Mouse (Mus musculus): Measurements from ENCODE around the gene Fndc8. TPM values are rescaled to one million over a fixed set of nuclear protein-coding genes. Genes with fewer than 3 reads are reported as not detected.
A peak's percentile ranks its signal among the peaks of the same experiment; 100 is the strongest.

Fndc8 gene
- polyA plus RNA-seq, 1 experiment from 2014 or later: 0.09 TPM

GRCm38 (mm10) chr11:82863488-82863931 lies 28.4 kb upstream of the Fndc8 start:
- no peaks in the 10 kb centered on the region for H3K4me1 ChIP-seq (replicated peaks; ENCODE audit: control insufficient read depth, insufficient read depth, low read length)
- no peaks in the 10 kb centered on the region for H3K36me3 ChIP-seq (ENCODE audit: control insufficient read depth, insufficient read depth, low read length)
- WGBS: 64% methylated on average over 4 of the region's 4 CpGs
- no peak overlapping the region for H3K4me3 ChIP-seq (ENCODE audit: low read depth, low read length)
- H3K4me2 ChIP-seq (replicated peaks; ENCODE audit: low read depth, low read length): no peak overlapping the region
- H3K9ac ChIP-seq (ENCODE audit: low read depth, low read length): no peak overlapping the region
- H3K27me3 ChIP-seq (ENCODE audit: control insufficient read depth, insufficient read depth, low read length): no peaks in the 10 kb centered on the region
- ATAC-seq (ENCODE audit: low FRiP score) (no peak), DNase-seq (ENCODE audit: low spot score) (peak; percentile 14)
- no peaks in the 10 kb centered on the region for H3K9me3 ChIP-seq (ENCODE audit: control insufficient read depth, low read length)
- H3K27ac ChIP-seq (ENCODE audit: low read depth, low read length): no peak overlapping the region

GRCm38 (mm10) chr11:82865957-82866356 lies 26.0 kb upstream of the Fndc8 start:
- ATAC-seq (ENCODE audit: low FRiP score) (no peak), DNase-seq (ENCODE audit: low spot score) (no peak)
- Histone ChIP-seq H3K27me3 (ENCODE audit: control insufficient read depth, insufficient read depth, low read length) (no peaks in the 10 kb centered on the region), H3K9ac (ENCODE audit: low read depth, low read length) (no peak overlapping the region), H3K9me3 (ENCODE audit: control insufficient read depth, low read length) (no peaks in the 10 kb centered on the region), H3K27ac (ENCODE audit: low read depth, low read length) (no peak overlapping the region), H3K4me1 (replicated peaks; ENCODE audit: control insufficient read depth, insufficient read depth, low read length) (no peaks in the 10 kb centered on the region), H3K4me3 (ENCODE audit: low read depth, low read length) (no peak overlapping the region), H3K4me2 (replicated peaks; ENCODE audit: low read depth, low read length) (no peak overlapping the region), H3K36me3 (ENCODE audit: control insufficient read depth, insufficient read depth, low read length) (no peaks in the 10 kb centered on the region)
- 84% methylated on average over 10 of the region's 10 CpGs for WGBS

- H3K27ac ChIP-seq (ENCODE audit: low read depth, low read length): no peak overlapping the region
- H3K9ac ChIP-seq (ENCODE audit: low read depth, low read length): no peak overlapping the region
- H3K27me3 ChIP-seq (ENCODE audit: control insufficient read depth, insufficient read depth, low read length): no peaks in the 10 kb centered on the region
- WGBS: 25% methylated on average over 7 of the region's 7 CpGs
- H3K4me3 ChIP-seq (ENCODE audit: low read depth, low read length): no peak overlapping the region
- H3K9me3 ChIP-seq (ENCODE audit: control insufficient read depth, low read length): no peaks in the 10 kb centered on the region
- ATAC-seq (ENCODE audit: low FRiP score) (no peak), DNase-seq (ENCODE audit: low spot score) (no peak)
- H3K4me2 ChIP-seq (replicated peaks; ENCODE audit: low read depth, low read length): no peak overlapping the region
- H3K4me1 ChIP-seq (replicated peaks; ENCODE audit: control insufficient read depth, insufficient read depth, low read length): no peaks in the 10 kb centered on the region
- H3K36me3 ChIP-seq (ENCODE audit: control insufficient read depth, insufficient read depth, low read length): no peaks in the 10 kb centered on the region
Measured at GRCm38 (mm10) chr11:82866850-82867564, 24.9 kb upstream of the Fndc8 start.

- Histone ChIP-seq H3K4me1 (replicated peaks; ENCODE audit: control insufficient read depth, insufficient read depth, low read length) (no peaks in the 10 kb centered on the region), H3K27ac (ENCODE audit: low read depth, low read length) (no peak overlapping the region), H3K27me3 (ENCODE audit: control insufficient read depth, insufficient read depth, low read length) (no peaks in the 10 kb centered on the region), H3K4me2 (replicated peaks; ENCODE audit: low read depth, low read length) (no peak overlapping the region), H3K36me3 (ENCODE audit: control insufficient read depth, insufficient read depth, low read length) (no peaks in the 10 kb centered on the region), H3K9ac (ENCODE audit: low read depth, low read length) (no peak overlapping the region), H3K9me3 (ENCODE audit: control insufficient read depth, low read length) (no peaks in the 10 kb centered on the region), H3K4me3 (ENCODE audit: low read depth, low read length) (no peak overlapping the region)
- DNase-seq (ENCODE audit: low spot score) (no peak), ATAC-seq (ENCODE audit: low FRiP score) (no peak)
- 87% methylated on average over 5 of the region's 5 CpGs for WGBS
Measured at GRCm38 (mm10) chr11:82867956-82868355, 24.0 kb upstream of the Fndc8 start.

- Histone ChIP-seq H3K27me3 (ENCODE audit: control insufficient read depth, insufficient read depth, low read length) (no peaks in the 10 kb centered on the region), H3K4me1 (replicated peaks; ENCODE audit: control insufficient read depth, insufficient read depth, low read length) (no peaks in the 10 kb centered on the region), H3K4me3 (ENCODE audit: low read depth, low read length) (no peak overlapping the region; the same call in 1 of the 2 replicates), H3K4me2 (replicated peaks; ENCODE audit: low read depth, low read length) (no peak overlapping the region; the same call in 1 of the 2 replicates), H3K9me3 (ENCODE audit: control insufficient read depth, low read length) (no peaks in the 10 kb centered on the region), H3K9ac (ENCODE audit: low read depth, low read length) (no peak overlapping the region), H3K27ac (ENCODE audit: low read depth, low read length) (no peak overlapping the region), H3K36me3 (ENCODE audit: control insufficient read depth, insufficient read depth, low read length) (no peaks in the 10 kb centered on the region)
- WGBS: 76% methylated on average over 9 of the region's 9 CpGs
- ATAC-seq (ENCODE audit: low FRiP score): no peak
- DNase-seq (ENCODE audit: low spot score): no peak
Measured at GRCm38 (mm10) chr11:82869506-82870172, 22.3 kb upstream of the Fndc8 start.

- ATAC-seq (ENCODE audit: low FRiP score) (peak; percentile 64), DNase-seq (ENCODE audit: low spot score) (peak; percentile 54)
- H3K9ac ChIP-seq (ENCODE audit: low read depth, low read length): peak overlapping the region; percentile 63
- no peaks in the 10 kb centered on the region for H3K9me3 ChIP-seq (ENCODE audit: control insufficient read depth, low read length)
- no peaks in the 10 kb centered on the region for H3K27me3 ChIP-seq (ENCODE audit: control insufficient read depth, insufficient read depth, low read length)
- 5% methylated on average over 36 of the region's 36 CpGs for WGBS
- no peaks in the 10 kb centered on the region for H3K4me1 ChIP-seq (replicated peaks; ENCODE audit: control insufficient read depth, insufficient read depth, low read length)
- 0 out of 2 replicates have a peak overlapping the region, but pooled peaks have one; percentile 17 for H3K27ac ChIP-seq (ENCODE audit: low read depth, low read length)
- no peaks in the 10 kb centered on the region for H3K36me3 ChIP-seq (ENCODE audit: control insufficient read depth, insufficient read depth, low read length)
- H3K4me3 ChIP-seq (ENCODE audit: low read depth, low read length): peak overlapping the region; percentile 79
- peak overlapping the region; percentile 80 for H3K4me2 ChIP-seq (replicated peaks; ENCODE audit: low read depth, low read length)
Measured at GRCm38 (mm10) chr11:82870173-82871030, 21.5 kb upstream of the Fndc8 start.

- DNase-seq (ENCODE audit: low spot score) (peak; percentile 97), ATAC-seq (ENCODE audit: low FRiP score) (peak; percentile 95)
- Histone ChIP-seq H3K36me3 (ENCODE audit: control insufficient read depth, insufficient read depth, low read length) (no peaks in the 10 kb centered on the region), H3K4me3 (ENCODE audit: low read depth, low read length) (peak within 1 kb of the TSS; percentile 79), H3K4me2 (replicated peaks; ENCODE audit: low read depth, low read length) (peak within 1 kb of the TSS; percentile 80), H3K4me1 (replicated peaks; ENCODE audit: control insufficient read depth, insufficient read depth, low read length) (no peaks in the 10 kb centered on the region), H3K27me3 (ENCODE audit: control insufficient read depth, insufficient read depth, low read length) (no peaks in the 10 kb centered on the region), H3K9ac (ENCODE audit: low read depth, low read length) (peak within 1 kb of the TSS; percentile 63), H3K27ac (ENCODE audit: low read depth, low read length) (0 out of 2 replicates have a peak within 1 kb of the TSS, but pooled peaks have one; percentile 17), H3K9me3 (ENCODE audit: control insufficient read depth, low read length) (no peaks in the 10 kb centered on the region)
- WGBS: under 1% methylated on average over 26 of the region's 43 CpGs
Measured at GRCm38 (mm10) chr11:82871031-82871446, 20.9 kb upstream of the Fndc8 start, which contains the start of gene Rffl. Gene Rffl, minus strand, starts transcription at chr11:82871210.

- H3K4me3 ChIP-seq (ENCODE audit: low read depth, low read length): no peak overlapping the region
- no peaks in the 10 kb centered on the region for H3K9me3 ChIP-seq (ENCODE audit: control insufficient read depth, low read length)
- no peaks in the 10 kb centered on the region for H3K4me1 ChIP-seq (replicated peaks; ENCODE audit: control insufficient read depth, insufficient read depth, low read length)
- ATAC-seq (ENCODE audit: low FRiP score) (no peak), DNase-seq (ENCODE audit: low spot score) (no peak)
- 77% methylated on average over 5 of the region's 5 CpGs for WGBS
- H3K4me2 ChIP-seq (replicated peaks; ENCODE audit: low read depth, low read length): no peak overlapping the region
- no peak overlapping the region for H3K9ac ChIP-seq (ENCODE audit: low read depth, low read length)
- no peak overlapping the region for H3K27ac ChIP-seq (ENCODE audit: low read depth, low read length)
- H3K27me3 ChIP-seq (ENCODE audit: control insufficient read depth, insufficient read depth, low read length): no peaks in the 10 kb centered on the region
- no peaks in the 10 kb centered on the region for H3K36me3 ChIP-seq (ENCODE audit: control insufficient read depth, insufficient read depth, low read length)
Measured at GRCm38 (mm10) chr11:82874924-82875323, 17.0 kb upstream of the Fndc8 start.
